Mouse (Mus musculus): ENCODE data around the gene Irs2.

DNA sequence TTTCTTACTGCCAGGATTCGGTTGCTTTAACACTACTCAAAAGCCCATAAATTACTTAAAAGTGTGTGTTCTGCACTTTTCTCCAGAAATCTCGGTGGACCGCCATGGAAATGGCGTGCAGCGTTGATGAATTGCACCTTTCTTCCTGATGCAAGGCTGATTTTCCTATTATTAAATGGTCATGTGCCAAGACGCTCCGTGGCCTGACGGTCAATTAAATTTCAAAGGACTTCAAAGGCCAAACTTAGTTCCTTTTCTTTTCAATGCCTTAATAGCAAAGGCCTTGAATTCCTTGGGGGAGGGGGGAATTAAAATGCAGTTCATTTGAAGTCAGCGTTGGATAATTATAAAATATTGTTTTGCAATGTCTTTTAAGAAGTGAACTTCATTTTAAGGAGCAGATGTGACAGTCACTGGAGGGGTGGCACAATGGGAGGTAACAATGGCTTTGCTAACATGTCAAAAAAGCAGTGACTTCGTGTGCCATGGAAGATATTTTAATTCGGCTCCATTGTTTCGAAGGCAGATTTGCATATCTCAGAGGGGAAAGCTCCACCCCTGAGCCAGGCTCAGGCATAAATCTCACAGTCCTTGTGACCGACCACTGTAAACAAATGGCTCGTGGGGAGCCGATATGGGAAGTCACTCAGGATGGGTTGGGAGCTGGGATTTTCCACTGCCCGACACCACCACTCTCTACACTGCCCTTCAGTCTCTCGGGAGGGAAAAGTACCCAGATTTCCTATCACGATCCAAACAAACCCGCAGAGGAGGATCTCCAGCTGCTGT, 27.6 kb upstream of the Irs2 start:
- TF ChIP-seq CTCF (conservative IDR thresholded peaks at IDR 0.05; ENCODE audit: low read length) (no peak), NANOG (IDR thresholded peaks at IDR 0.05; ENCODE audit: borderline replicate concordance, low read length) (no peak)

Measured in E14TG2a.4 (cell line).